Mouse (Mus musculus): ENCODE results near the gene Fis1.

DNA sequence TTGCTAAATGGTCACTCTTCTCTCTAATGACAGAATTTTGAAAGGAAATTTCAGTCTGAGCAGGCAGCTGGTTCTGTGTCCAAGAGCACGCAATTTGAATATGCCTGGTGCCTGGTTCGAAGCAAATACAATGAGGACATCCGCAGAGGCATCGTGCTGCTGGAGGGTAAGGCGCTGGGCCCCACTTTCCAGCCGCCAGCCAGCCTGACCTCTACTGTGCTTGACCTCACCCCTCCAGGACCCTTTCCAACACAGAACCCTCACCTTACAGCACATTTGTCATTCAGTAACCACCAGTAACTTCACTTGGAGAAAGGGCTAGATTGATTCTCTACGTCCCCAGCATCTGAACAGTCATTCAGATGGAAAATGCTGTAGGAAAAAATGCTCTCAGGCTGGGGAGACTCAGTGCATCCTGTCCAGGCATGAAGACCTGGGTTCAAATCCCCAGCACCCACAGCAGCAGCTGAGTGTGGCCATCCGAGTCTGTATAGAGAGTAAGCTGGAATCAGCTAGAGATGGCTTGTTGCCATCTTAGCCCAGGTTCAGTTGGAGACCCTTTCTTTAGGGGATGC is 10.0 kb downstream of the Fis1 start:
- no peak for TF ChIP-seq CTCF (IDR thresholded peaks at IDR 0.05; ENCODE audit: low read depth)
- no peak for TF ChIP-seq EP300 (IDR thresholded peaks at IDR 0.05; ENCODE audit: low read depth)

Data from liver, embryonic 14.5 days (tissue).